Mouse (Mus musculus) heart, postnatal 0 days (tissue): ENCODE measurements at regions not wholly inside any gene's neighbourhood (a gene's known extent, or its start where the extent isn't known, plus 50 kb on each side); places are given as distances from the start of the nearest gene placed in this dataset.

Experiments used
- ATAC-seq: fragments of 200-750 bp; cut with Nextera tagmentation; 2 replicates; pipeline ENCODE4 v1.8.0; 2017; ENCODE audit warnings: low read depth, moderate number of reproducible peaks, moderate library complexity; ENCODE audit not compliant: insufficient read depth
- DNase-seq: peaks from one replicate; pipeline ENCODE4 v3.0.0-alpha.2; 2016; ENCODE audit warnings: low spot score
- H3K27ac ChIP-seq: fragments of 300-500 bp; sonication (generic); 2 replicates; pipeline ENCODE4 v1.5.1; 2014; ENCODE audit warnings: low read depth, mild to moderate bottlenecking
- H3K27me3 ChIP-seq: fragments of 300-500 bp; sonication (generic); 2 replicates; pipeline ENCODE4 v1.6.1; 2014; ENCODE audit warnings: low read length, mixed read lengths; ENCODE audit not compliant: control insufficient read depth, insufficient read depth
- H3K36me3 ChIP-seq: fragments of 300-500 bp; sonication (generic); replicated peaks from 2 replicates; pipeline ENCODE4 v1.6.1; 2014; ENCODE audit warnings: low read length, mixed read lengths; ENCODE audit not compliant: control insufficient read depth, insufficient read depth
- H3K4me1 ChIP-seq: fragments of 300-500 bp; sonication (generic); 2 replicates; pipeline ENCODE4 v1.6.1; 2014; ENCODE audit warnings: antibody characterized with exemption; ENCODE audit not compliant: control insufficient read depth, insufficient read depth
- H3K4me2 ChIP-seq: fragments of 300-500 bp; sonication (generic); 2 replicates; pipeline ENCODE4 v1.6.1; 2014; ENCODE audit warnings: low read depth, mild to moderate bottlenecking, low read length, moderate library complexity
- H3K4me3 ChIP-seq: fragments of 300-500 bp; sonication (generic); 2 replicates; pipeline ENCODE4 v1.5.1; 2014; ENCODE audit warnings: low read depth, low read length
- H3K9ac ChIP-seq: fragments of 300-500 bp; sonication (generic); replicated peaks from 2 replicates; pipeline ENCODE4 v1.6.1; 2014; ENCODE audit warnings: low read depth, low read length, mixed read lengths
- H3K9me3 ChIP-seq: fragments of 300-500 bp; sonication (generic); replicated peaks from 2 replicates; pipeline ENCODE4 v1.6.1; 2016; ENCODE audit warnings: low read length; ENCODE audit not compliant: control insufficient read depth
- CTCF ChIP-seq: IDR thresholded peaks from 2 replicates; pipeline ENCODE4 v1.5.1; 2016; ENCODE audit warnings: antibody characterized with exemption, control low read depth, low read depth
- EP300 ChIP-seq: IDR thresholded peaks from 2 replicates; pipeline ENCODE4 v1.6.1; 2016; ENCODE audit warnings: antibody characterized with exemption, low read depth
- WGBS: fragments of 180-500 bp; shearing (Covaris S2); extraction: QIAGEN DNeasy Blood & Tissue Kit; methylation state at CpG from one replicate; pipeline ENCODE4 v1.1.7; 2014; 5-methylcytosine and 5-hydroxymethylcytosine counted together

DNA sequence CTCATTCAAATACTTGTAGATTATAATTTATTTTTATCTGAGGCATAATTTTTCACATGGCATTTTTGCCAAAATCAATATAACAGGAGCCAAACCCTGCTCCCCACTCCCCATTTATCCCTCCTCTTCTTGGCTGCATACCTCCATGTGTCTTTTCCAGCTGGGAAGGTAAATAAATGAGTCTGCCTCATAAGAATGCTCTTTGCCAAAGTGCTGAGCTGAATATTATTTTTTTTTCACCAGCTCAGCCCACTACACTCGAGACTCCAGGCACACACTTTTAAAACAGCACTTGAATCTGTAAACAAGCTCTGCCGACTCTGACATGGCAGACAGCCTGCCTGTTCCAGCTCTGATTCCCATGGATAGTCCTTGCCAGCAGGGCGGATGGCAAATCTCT is 346.6 kb upstream of the Mgmt start:
- Histone ChIP-seq H3K9ac (no peak overlapping the region), H3K27me3 (no peaks in the 10 kb centered on the region), H3K4me1 (no peaks in the 10 kb centered on the region), H3K9me3 (no peaks in the 10 kb centered on the region), H3K27ac (no peak overlapping the region), H3K36me3 (no peaks in the 10 kb centered on the region), H3K4me3 (no peak overlapping the region), H3K4me2 (no peak overlapping the region)
- no peak for DNase-seq
- no peak for ATAC-seq
- 43% methylated on average over 3 of the region's 3 CpGs for WGBS
- no peak for TF ChIP-seq EP300

DNA sequence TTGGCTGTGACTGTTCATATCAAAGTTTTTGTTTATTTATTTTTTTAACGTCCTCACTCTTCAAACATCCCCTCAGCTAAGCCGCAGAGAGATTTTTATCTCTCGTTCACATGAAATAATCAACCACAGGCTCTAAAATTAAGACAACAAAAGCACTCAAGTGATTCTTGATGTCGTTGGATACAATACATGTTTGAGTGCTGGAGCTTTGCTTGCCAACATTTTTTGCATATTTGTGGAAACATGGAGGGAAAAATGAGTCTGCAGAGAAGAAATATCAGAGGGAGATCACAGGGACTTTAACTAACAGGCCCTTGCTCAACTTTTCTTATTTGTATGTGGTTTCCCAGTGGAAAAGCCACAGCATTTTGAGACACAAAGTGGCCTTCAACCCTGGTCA is 338.0 kb upstream of the Mgmt start:
- H3K4me1 ChIP-seq: no peaks in the 10 kb centered on the region
- 25% methylated on average over 4 of the region's 4 CpGs for WGBS
- no peak for DNase-seq
- no peak for ATAC-seq
- no peaks in the 10 kb centered on the region for H3K36me3 ChIP-seq
- H3K27me3 ChIP-seq: no peaks in the 10 kb centered on the region
- H3K4me2 ChIP-seq: no peak overlapping the region
- H3K9me3 ChIP-seq: no peaks in the 10 kb centered on the region
- no peak overlapping the region for H3K4me3 ChIP-seq
- H3K9ac ChIP-seq: no peak overlapping the region
- TF ChIP-seq EP300: no peak
- no peak for TF ChIP-seq CTCF
- H3K27ac ChIP-seq: no peak overlapping the region

DNA sequence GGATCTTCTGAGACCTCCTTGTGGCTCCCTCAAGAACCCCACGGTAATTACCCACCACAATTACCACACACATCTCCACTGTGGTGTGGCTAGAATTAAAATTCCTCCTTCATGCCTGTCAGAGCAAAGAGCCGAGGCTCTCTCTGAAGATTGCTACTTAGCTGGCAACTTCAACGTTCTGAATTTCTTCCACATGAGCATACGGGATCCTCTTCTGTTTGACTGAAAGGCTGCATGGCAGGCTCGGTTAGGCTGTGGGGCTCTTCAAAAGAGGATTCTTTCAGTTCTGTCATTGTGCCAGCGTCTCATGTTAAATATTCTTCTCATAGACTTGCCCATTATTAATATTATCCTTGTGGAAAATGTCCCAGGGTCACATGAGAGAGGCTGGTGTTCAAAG is 334.9 kb upstream of the Mgmt start:
- H3K36me3 ChIP-seq: no peaks in the 10 kb centered on the region
- DNase-seq: no peak
- no peak for TF ChIP-seq CTCF
- H3K9ac ChIP-seq: no peak overlapping the region
- no peaks in the 10 kb centered on the region for H3K27me3 ChIP-seq
- no peaks in the 10 kb centered on the region for H3K9me3 ChIP-seq
- H3K4me3 ChIP-seq: no peak overlapping the region
- no peak overlapping the region for H3K27ac ChIP-seq
- no peak overlapping the region for H3K4me2 ChIP-seq
- ATAC-seq: no peak
- H3K4me1 ChIP-seq: no peaks in the 10 kb centered on the region
- 75% methylated on average over 6 of the region's 6 CpGs for WGBS

- Histone ChIP-seq H3K4me3 (no peak overlapping the region), H3K27ac (no peak overlapping the region), H3K4me2 (no peak overlapping the region), H3K9ac (no peak overlapping the region), H3K4me1 (no peaks in the 10 kb centered on the region), H3K27me3 (no peaks in the 10 kb centered on the region), H3K36me3 (no peaks in the 10 kb centered on the region), H3K9me3 (no peaks in the 10 kb centered on the region)
- WGBS: 60% methylated on average over 7 of the region's 7 CpGs
- no peak for TF ChIP-seq CTCF
- no peak for TF ChIP-seq EP300
- DNase-seq (no peak), ATAC-seq (no peak)
Measured at GRCm38 (mm10) chr7:136570911-136571310, 323.5 kb upstream of the Mgmt start.

DNA sequence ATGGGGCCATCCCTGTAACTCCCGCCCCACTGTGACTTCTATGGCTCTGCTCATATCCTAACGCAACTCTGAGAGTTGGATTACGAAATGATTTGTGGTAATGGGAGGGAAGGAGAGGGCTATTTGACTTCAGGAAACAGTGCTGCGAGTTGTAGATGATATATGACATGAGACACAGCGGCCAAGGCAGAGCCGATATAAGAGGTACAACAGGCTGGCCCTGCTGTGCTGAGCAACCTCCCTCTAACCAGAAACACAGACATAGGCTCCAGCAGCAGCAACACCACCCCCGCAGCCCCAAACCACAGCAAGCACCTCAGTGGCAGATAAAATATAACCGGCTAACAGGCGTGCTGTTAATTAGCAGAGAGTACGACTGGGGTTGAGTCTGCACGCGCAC is 312.5 kb upstream of the Mgmt start:
- Histone ChIP-seq H3K4me2 (no peak overlapping the region), H3K9ac (no peak overlapping the region), H3K27ac (no peak overlapping the region), H3K4me3 (no peak overlapping the region), H3K9me3 (no peaks in the 10 kb centered on the region), H3K4me1 (no peaks in the 10 kb centered on the region), H3K36me3 (no peaks in the 10 kb centered on the region), H3K27me3 (peaks cover 22% of the 10 kb centered on the region)
- DNase-seq (no peak), ATAC-seq (no peak)
- TF ChIP-seq CTCF: no peak
- TF ChIP-seq EP300: no peak
- WGBS: 72% methylated on average over 12 of the region's 12 CpGs

DNA sequence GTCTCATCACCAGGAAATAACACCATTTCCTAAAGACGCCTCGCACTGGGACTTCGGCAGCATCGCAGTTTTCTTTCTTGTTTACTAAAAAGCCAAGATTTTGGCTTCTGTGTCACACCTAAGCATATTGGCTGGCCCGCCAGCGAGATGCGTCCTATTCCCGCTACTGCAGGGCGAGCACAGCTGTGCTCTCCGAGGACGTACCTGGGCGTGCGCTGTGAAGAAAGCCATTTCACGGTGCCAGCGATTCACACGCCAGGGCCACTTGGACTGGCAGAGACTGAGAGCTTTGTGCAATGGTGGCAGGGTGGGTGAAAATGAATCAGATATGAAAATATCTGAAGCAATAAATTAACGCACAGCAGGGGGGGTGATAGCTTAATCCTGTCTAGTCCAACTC is 310.1 kb upstream of the Mgmt start:
- Histone ChIP-seq H3K4me2 (no peak overlapping the region), H3K9ac (no peak overlapping the region), H3K27me3 (peaks cover 22% of the 10 kb centered on the region), H3K4me3 (no peak overlapping the region), H3K4me1 (no peaks in the 10 kb centered on the region), H3K36me3 (no peaks in the 10 kb centered on the region), H3K27ac (no peak overlapping the region), H3K9me3 (no peaks in the 10 kb centered on the region)
- ATAC-seq (no peak), DNase-seq (no peak)
- TF ChIP-seq EP300: no peak
- 58% methylated on average over 17 of the region's 17 CpGs for WGBS
